Mouse (Mus musculus): ENCODE results near the gene Ipo11. TPM values are rescaled to one million over a fixed set of nuclear protein-coding genes. Genes with fewer than 3 reads are reported as not detected.
A peak's percentile ranks its signal among the peaks of the same experiment; 100 is the strongest.
"Not testable (repeated sequence)": the region's sequence is repeated elsewhere in the genome, so short reads cannot be mapped to it uniquely, and the experiment has no call there.

Ipo11 gene
- total RNA-seq (2021), result 10 to 100 TPM; 52.2 to 58.7 TPM

DNA sequence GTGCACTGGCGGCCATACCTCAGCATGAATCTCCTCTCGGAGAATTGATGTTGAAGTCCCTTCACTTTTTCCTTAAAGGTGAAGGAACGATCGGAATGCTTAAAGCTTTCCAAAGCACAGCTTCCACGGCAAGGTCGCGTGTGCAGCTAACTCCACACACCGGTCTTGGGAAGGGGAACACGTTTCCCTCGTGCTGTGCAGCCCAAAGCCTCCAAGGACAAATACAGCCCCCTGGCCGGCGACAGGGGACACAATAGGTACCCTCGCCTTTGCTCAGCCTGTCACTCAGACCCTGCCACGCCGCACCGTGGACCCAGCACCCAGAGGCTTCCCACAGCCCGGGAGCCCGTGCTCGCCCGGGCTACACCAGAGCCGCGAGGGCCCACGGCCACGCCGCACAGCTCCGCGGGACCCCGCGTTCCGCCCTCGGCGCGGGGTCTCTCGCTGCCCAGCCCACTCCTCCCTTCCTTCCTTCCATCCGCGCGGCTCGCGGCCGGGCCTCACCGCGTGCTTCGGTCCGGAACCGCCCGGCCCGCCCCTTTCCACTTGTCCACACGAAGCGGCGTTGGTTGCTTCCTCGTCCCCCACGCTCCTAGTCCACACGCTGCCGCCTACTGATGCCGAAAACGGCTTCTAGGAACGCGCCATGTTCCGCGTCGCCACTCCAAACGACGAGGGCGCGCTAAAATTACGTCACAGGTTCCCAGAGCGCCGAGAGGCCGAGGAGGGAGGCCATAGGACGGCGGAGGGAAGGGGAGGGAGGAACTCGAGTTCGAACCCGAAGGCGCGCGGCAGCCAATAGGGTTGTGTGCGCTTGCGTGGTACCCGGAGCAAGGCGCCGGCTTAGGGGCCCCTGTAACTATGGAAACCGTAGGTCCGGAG is at the start of gene Ipo11:
Gene Ipo11 (minus strand): TSS at position 703 of the 882 bp plus-strand sequence.
- DNase-seq (ENCODE audit: low spot score in 2 of 2), result peak; percentile 91
- intact Hi-C loops (cut with DNase I), result loop anchor here (1.0 kb wide), 1 partner anchor 10 kb away; no protein-coding TSS in a partner anchor

- DNase-seq (ENCODE audit: low spot score in 2 of 2), result no peak
- intact Hi-C loops (cut with DNase I), result no loop called here
Observed at GRCm38 (mm10) chr13:106961496-106961895, 24.7 kb upstream of the Ipo11 start.

- no peak for DNase-seq (ENCODE audit: low spot score in 2 of 2)
- intact Hi-C loops (cut with DNase I), result no loop called here
Observed at GRCm38 (mm10) chr13:106960557-106960956, 23.8 kb upstream of the Ipo11 start.

DNA sequence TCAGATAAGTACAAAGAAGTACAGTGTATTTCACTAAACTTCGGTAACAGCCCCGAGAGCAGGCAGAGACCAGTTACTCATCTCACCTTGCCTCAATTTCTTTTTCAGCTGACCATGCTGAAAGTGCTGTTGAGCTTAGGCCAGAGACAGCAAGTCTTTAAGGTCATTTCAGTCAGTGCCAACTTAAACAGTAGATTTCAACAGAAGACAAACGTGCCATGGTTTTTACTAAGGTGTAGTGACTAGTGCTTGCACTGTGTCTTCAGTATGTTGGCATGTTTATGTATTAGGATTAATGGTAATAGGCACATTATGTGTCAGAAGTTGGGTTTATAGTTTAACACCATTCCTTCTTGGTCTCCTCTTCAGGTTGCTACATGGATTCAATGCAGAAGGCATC is 21.5 kb upstream of the Ipo11 start:
- intact Hi-C loops (cut with DNase I), result no loop called here
- DNase-seq (ENCODE audit: low spot score in 2 of 2), result no peak

- no peak for DNase-seq (ENCODE audit: low spot score in 2 of 2)
- intact Hi-C loops (cut with DNase I), result no loop called here
Observed at GRCm38 (mm10) chr13:106957554-106957953, 20.8 kb upstream of the Ipo11 start.

DNA sequence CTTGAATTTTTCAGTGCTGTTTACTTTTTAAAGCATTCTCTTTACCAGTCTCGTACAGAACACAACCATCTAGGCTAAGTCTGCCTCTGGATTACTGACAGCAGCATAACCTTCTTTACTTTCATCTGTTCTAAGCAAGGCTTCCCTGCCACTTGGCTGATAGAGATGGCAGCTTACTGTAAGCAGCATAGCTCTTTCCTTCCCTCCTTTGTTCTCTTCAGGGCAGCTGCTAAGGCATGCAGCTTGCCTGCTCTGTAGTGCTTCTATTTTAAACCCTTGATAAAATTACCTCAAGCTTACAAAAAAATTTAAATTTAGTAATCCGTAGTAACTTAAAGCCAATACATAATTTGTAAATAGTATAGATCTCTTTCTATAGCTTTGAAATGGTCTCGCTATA is 18.1 kb upstream of the Ipo11 start:
- intact Hi-C loops (cut with DNase I), result no loop called here
- no peak for DNase-seq (ENCODE audit: low spot score in 2 of 2)

DNA sequence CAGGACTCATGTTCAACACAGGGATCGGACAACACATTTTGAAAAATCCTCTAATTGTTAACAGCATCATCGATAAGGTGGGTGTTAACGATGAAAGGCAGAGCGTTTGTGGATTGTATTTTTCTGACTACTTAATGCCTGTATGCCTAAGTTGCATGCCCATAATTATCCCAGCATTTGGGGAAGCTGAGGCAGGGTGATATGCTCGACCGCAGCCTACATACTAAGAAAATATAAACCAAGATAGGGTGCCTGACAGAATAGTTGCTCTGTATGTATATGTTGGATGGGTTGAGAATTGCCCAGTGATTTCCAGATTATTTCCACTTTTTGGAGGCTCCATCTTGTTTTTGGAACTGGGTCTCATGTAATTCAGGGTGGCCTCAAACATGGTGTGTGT is 10.8 kb upstream of the Ipo11 start:
- DNase-seq (ENCODE audit: low spot score in 2 of 2), result no peak
- intact Hi-C loops (cut with DNase I), result no loop called here

GRCm38 (mm10) chr13:106946594-106947540 is 10.1 kb upstream of the Ipo11 start, which contains the start of gene Dimt1:
Gene Dimt1 (plus strand): TSS chr13:106947127.
- intact Hi-C loops (cut with DNase I), result loop anchor here (1.0 kb wide), 1 partner anchor 10 kb away; no protein-coding TSS in a partner anchor
- peak; percentile 96 to 97 for DNase-seq (ENCODE audit: low spot score in 2 of 2)

GRCm38 (mm10) chr13:106945518-106945917 is 8.8 kb upstream of the Ipo11 start:
- no peak for DNase-seq (ENCODE audit: low spot score in 2 of 2)
- intact Hi-C loops (cut with DNase I), result no loop called here

DNA sequence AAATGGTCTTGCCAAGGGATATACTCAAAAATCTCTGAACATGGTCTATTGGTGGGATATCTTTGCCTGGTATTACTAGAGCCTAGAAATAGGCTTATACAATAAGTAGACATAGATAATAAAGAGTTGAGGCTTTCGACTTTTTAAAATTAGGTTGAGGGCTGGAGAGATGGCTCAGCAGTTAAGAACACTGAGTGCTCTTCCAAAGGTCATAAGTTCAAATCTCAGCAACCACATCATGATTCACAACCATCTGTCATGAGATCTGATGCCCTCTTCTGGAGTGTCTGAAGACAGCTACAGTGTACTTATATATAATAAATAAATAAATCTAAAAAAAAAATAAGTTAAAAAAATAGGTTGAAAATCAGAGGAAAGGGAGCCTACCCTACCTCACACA is 6.0 kb upstream of the Ipo11 start:
- DNase-seq (ENCODE audit: low spot score in 2 of 2), result no peak
- intact Hi-C loops (cut with DNase I), result no loop called here

DNA sequence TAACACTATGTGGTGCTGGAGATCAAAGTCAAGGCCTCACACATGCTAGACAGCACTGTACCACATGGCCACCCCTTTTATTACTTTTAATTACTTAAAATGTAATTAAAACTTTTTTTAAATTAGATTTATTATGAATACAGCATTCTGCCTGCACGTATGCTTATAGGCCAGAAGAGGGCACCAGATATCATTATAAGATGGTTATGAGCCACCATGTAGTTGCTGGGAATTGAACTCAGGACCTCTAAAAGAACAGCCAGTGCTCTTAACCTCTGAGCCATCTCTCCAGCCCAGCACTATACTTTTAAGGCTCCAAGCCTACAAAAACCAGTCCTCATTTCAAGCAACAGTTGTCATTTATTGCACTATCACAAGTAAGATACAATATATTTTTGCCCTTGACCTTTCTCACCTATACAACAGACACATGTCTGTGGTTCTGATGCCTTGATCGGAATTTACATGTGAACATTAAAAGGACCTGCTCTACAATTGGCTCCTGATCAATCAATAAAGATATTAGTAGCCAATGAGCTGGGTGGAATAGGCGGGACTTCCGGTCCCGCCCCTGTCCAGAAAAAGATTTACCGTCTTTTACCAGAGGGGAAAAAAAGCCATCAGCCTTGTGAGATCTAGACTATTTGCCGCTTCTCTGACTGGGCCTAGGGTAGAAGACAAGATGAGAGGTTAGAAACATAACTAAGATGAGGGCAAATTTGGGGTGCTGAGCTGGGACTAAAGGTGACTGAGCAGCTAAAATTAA is 4.6 kb upstream of the Ipo11 start:
- no peak for DNase-seq (ENCODE audit: low spot score in 2 of 2)
- intact Hi-C loops (cut with DNase I), result no loop called here

- no peak for DNase-seq (ENCODE audit: low spot score in 2 of 2)
- intact Hi-C loops (cut with DNase I), result loop anchor here (1.0 kb wide), 1 partner anchor 9 kb away; no protein-coding TSS in a partner anchor
Observed at GRCm38 (mm10) chr13:106937138-106937472, 347 bp upstream of the Ipo11 start.

DNA sequence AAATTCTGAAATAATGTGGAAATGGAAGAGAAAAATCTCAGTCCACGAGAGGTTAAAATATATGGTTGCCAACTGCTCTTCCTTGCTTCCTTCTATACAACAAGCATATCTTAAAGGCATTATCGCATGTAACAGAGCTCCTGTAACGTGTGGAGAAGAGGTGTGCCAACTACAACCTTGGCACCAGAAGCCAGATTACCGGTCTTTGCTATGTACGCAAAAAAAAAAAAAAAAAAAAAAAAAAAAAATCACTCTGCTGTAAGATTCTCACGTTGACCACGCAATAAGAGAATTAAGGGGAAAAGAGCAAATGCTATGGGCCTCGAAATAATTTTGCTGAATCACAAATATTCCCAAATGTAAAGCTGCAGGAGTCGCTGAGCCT is 895 bp downstream of the Ipo11 start:
- DNase-seq (ENCODE audit: low spot score in 2 of 2), result no peak
- intact Hi-C loops (cut with DNase I), result no loop called here

GRCm38 (mm10) chr13:106929201-106929600 is 7.6 kb downstream of the Ipo11 start:
- DNase-seq (ENCODE audit: low spot score in 2 of 2), result no peak
- intact Hi-C loops (cut with DNase I), result no loop called here

DNA sequence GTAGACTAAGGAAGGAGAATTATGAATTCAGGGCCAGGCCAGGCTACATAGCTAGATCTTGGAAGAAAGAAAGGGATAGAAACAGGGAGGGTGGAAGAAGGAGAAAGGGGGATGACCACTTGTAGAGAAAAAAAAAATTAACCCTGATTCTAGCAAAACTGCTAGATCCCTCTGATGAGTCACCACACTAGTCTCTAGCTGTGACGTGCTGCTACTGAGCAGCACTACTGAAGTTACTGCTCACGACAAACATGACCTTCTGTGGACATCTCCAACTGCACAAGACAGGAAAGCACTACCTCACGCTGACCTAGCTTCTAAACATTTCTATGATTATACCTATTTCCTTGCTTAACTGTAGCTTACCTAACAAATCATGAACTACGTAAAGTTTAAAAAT is 8.5 kb downstream of the Ipo11 start:
- intact Hi-C loops (cut with DNase I), result no loop called here

GRCm38 (mm10) chr13:106925921-106926320 is 10.8 kb downstream of the Ipo11 start:
- intact Hi-C loops (cut with DNase I); DNase-seq (ENCODE audit: low spot score in 2 of 2): not testable (repeated sequence)

More for the DNA sequence above, 8.5 kb downstream of the Ipo11 start:
- DNase-seq (ENCODE audit: low spot score in 2 of 2), result no peak

GRCm38 (mm10) chr13:106918322-106919050 is 18.3 kb downstream of the Ipo11 start:
- DNase-seq (ENCODE audit: low spot score in 2 of 2), result no peak
- intact Hi-C loops (cut with DNase I), result loop anchor here (5.0 kb wide), 1 partner anchor 1476 kb away; the partner anchor contains the start of gene Htr1a

GRCm38 (mm10) chr13:106913125-106913736 is 23.5 kb downstream of the Ipo11 start:
- no peak for DNase-seq (ENCODE audit: low spot score in 2 of 2)
- intact Hi-C loops (cut with DNase I), result no loop called here

Measured in left cerebral cortex, postnatal 36 days (tissue).